Mouse (Mus musculus) MEL (cell line): ENCODE data around the gene Kcnc3. TPM values are rescaled to one million over a fixed set of nuclear protein-coding genes. Genes with fewer than 3 reads are reported as not detected.
A peak's percentile ranks its signal among the peaks of the same experiment; 100 is the strongest.

Source experiments
- DNase-seq: peaks from one replicate; pipeline ENCODE4 v3.0.0; 2011; ENCODE audit warnings: low read depth, low spot score
- H3K27ac ChIP-seq: 2 replicates; pipeline ENCODE4 v1.5.1; 2012; ENCODE audit warnings: low read depth, mild to moderate bottlenecking, control low read depth, low read length, moderate library complexity; ENCODE audit not compliant: control insufficient read depth
- H3K27me3 ChIP-seq, 2 experiments: fragments of 150-350 bp in 1 of 2; sonication (generic) in 1 of 2; 2 replicates each; pipeline ENCODE4 v1.6.1; 2012; ENCODE audit warnings: low read length in 2 of 2, mild to moderate bottlenecking in 2 of 2, improper control_type of control experiment in 1 of 2, moderate library complexity in 1 of 2; ENCODE audit not compliant: insufficient read depth in 2 of 2, control insufficient read depth in 1 of 2
- H3K36me3 ChIP-seq, 2 experiments: 2 replicates each; pipeline ENCODE4 v1.6.1; 2012 to 2014; ENCODE audit warnings: low read length in 2 of 2, improper control_type of control experiment in 1 of 2, inconsistent platforms in 1 of 2, mild to moderate bottlenecking in 1 of 2; ENCODE audit not compliant: insufficient read depth in 2 of 2, control insufficient read depth in 1 of 2
- H3K4me1 ChIP-seq, 2 experiments: fragments of 150-350 bp in 1 of 2; sonication (generic) in 1 of 2; 2 replicates each; pipeline ENCODE4 v1.6.1; 2012; ENCODE audit warnings: low read length in 2 of 2, improper control_type of control experiment in 1 of 2, mild to moderate bottlenecking in 1 of 2; ENCODE audit not compliant: insufficient read depth in 2 of 2, control insufficient read depth in 1 of 2
- H3K4me3 ChIP-seq, 2 experiments: fragments of 150-350 bp in 1 of 2; sonication (generic) in 1 of 2; 2 replicates each; pipeline ENCODE4 v1.5.1; 2012; ENCODE audit warnings: low read depth in 2 of 2, low read length in 2 of 2, mild to moderate bottlenecking in 2 of 2, moderate library complexity in 2 of 2, control low read depth in 1 of 2, improper control_type of control experiment in 1 of 2; ENCODE audit not compliant: control insufficient read depth in 1 of 2, insufficient read depth in 1 of 2
- H3K79me2 ChIP-seq: 2 replicates; pipeline ENCODE4 v1.6.1; 2012; ENCODE audit warnings: mild to moderate bottlenecking, low read length, moderate library complexity; ENCODE audit not compliant: control insufficient read depth, poor library complexity, insufficient read depth
- H3K9ac ChIP-seq: 2 replicates; pipeline ENCODE4 v1.6.1; 2012; ENCODE audit warnings: low read depth, mild to moderate bottlenecking, control low read depth, low read length, moderate library complexity; ENCODE audit not compliant: control insufficient read depth, poor library complexity, severe bottlenecking
- H3K9me3 ChIP-seq: fragments of 150-350 bp; sonication (generic); replicated peaks from 2 replicates; pipeline ENCODE4 v1.6.1; 2012; ENCODE audit warnings: mild to moderate bottlenecking, low read length, improper control_type of control experiment, moderate library complexity; ENCODE audit not compliant: insufficient read depth
- CHD1 ChIP-seq: IDR thresholded peaks from 2 replicates; pipeline ENCODE4 v1.6.1; 2012; ENCODE audit warnings: low read depth, mild to moderate bottlenecking, inconsistent platforms, low read length, improper control_type of control experiment
- CTCF ChIP-seq, 3 experiments: IDR thresholded peaks in 2 of 3; conservative IDR thresholded peaks in 1 of 3; 2 replicates each; pipeline ENCODE4 v1.5.1; 2011 to 2012; ENCODE audit warnings: low read length in 3 of 3, low read depth in 2 of 3, mild to moderate bottlenecking in 2 of 3, improper control_type of control experiment in 1 of 3, inconsistent platforms in 1 of 3, mixed read lengths in 1 of 3, moderate library complexity in 1 of 3; ENCODE audit not compliant: control insufficient read depth in 1 of 3, insufficient read depth in 1 of 3, poor library complexity in 1 of 3, severe bottlenecking in 1 of 3
- E2F4 ChIP-seq: IDR thresholded peaks from 2 replicates; pipeline ENCODE4 v1.6.1; 2011; ENCODE audit warnings: low read depth, low read length, improper control_type of control experiment, borderline replicate concordance
- ELF1 ChIP-seq: IDR thresholded peaks from 2 replicates; pipeline ENCODE4 v1.6.1; 2014; ENCODE audit warnings: low read depth, mild to moderate bottlenecking, inconsistent platforms, low read length, improper control_type of control experiment, moderate library complexity
- EP300 ChIP-seq, 2 experiments: IDR thresholded peaks; 2 replicates each; pipeline ENCODE4 v1.6.1; 2011; ENCODE audit warnings: improper control_type of control experiment in 2 of 2, low read length in 2 of 2, low read depth in 1 of 2, mild to moderate bottlenecking in 1 of 2
- ETS1 ChIP-seq: IDR thresholded peaks from 2 replicates; pipeline ENCODE4 v1.6.1; 2012; ENCODE audit warnings: low read depth, mild to moderate bottlenecking, inconsistent platforms, low read length, improper control_type of control experiment, moderate library complexity
- GABPA ChIP-seq: IDR thresholded peaks from 2 replicates; pipeline ENCODE4 v1.6.1; 2012; ENCODE audit warnings: low read depth, mild to moderate bottlenecking, inconsistent platforms, low read length, improper control_type of control experiment, moderate library complexity
- HCFC1 ChIP-seq: IDR thresholded peaks from 2 replicates; pipeline ENCODE4 v1.6.1; 2012; ENCODE audit warnings: low read depth, mild to moderate bottlenecking, inconsistent platforms, low read length, improper control_type of control experiment, moderate library complexity
- MAFK ChIP-seq: IDR thresholded peaks from 2 replicates; pipeline ENCODE4 v1.6.1; 2011; ENCODE audit warnings: low read depth, mild to moderate bottlenecking, low read length, improper control_type of control experiment, borderline replicate concordance
- MAZ ChIP-seq: IDR thresholded peaks from 2 replicates; pipeline ENCODE4 v1.6.1; 2012; ENCODE audit warnings: low read depth, mild to moderate bottlenecking, inconsistent platforms, low read length, improper control_type of control experiment
- MEF2A ChIP-seq: IDR thresholded peaks from 2 replicates; pipeline ENCODE4 v1.6.1; 2014; ENCODE audit warnings: low read depth, mild to moderate bottlenecking, inconsistent platforms, low read length, improper control_type of control experiment; ENCODE audit not compliant: poor library complexity, insufficient replicate concordance, severe bottlenecking; ENCODE audit errors: extremely low read depth
- MXI1 ChIP-seq: IDR thresholded peaks from 2 replicates; pipeline ENCODE4 v1.6.1; 2011; ENCODE audit warnings: mild to moderate bottlenecking, low read depth, low read length, improper control_type of control experiment
- MYC ChIP-seq: IDR thresholded peaks from 2 replicates; pipeline ENCODE4 v1.6.1; 2011; ENCODE audit warnings: low read depth, mild to moderate bottlenecking, low read length, improper control_type of control experiment, moderate library complexity
- NRF1 ChIP-seq: IDR thresholded peaks from 2 replicates; pipeline ENCODE4 v1.6.1; 2014; ENCODE audit warnings: low read depth, mild to moderate bottlenecking, inconsistent platforms, low read length, improper control_type of control experiment, moderate library complexity; ENCODE audit not compliant: poor library complexity, insufficient read depth, severe bottlenecking
- POLR2A ChIP-seq, 2 experiments: IDR thresholded peaks; 2 replicates each; pipeline ENCODE4 v1.6.1; 2011 to 2012; ENCODE audit warnings: low read length in 2 of 2, mild to moderate bottlenecking in 2 of 2, control low read depth in 1 of 2, improper control_type of control experiment in 1 of 2, low read depth in 1 of 2, moderate library complexity in 1 of 2; ENCODE audit not compliant: control insufficient read depth in 1 of 2, insufficient read depth in 1 of 2, poor library complexity in 1 of 2
- POLR2AphosphoS2 ChIP-seq: IDR thresholded peaks from 2 replicates; pipeline ENCODE4 v1.6.1; 2011; ENCODE audit warnings: low read length, improper control_type of control experiment
- RAD21 ChIP-seq: IDR thresholded peaks from 2 replicates; pipeline ENCODE4 v1.6.1; 2011; ENCODE audit warnings: mild to moderate bottlenecking, low read depth, low read length, improper control_type of control experiment
- SIN3A ChIP-seq: IDR thresholded peaks from 2 replicates; pipeline ENCODE4 v1.6.1; 2012; ENCODE audit warnings: low read length, improper control_type of control experiment, inconsistent platforms
- SMC3 ChIP-seq: IDR thresholded peaks from 2 replicates; pipeline ENCODE4 v1.6.1; 2011; ENCODE audit warnings: low read depth, low read length, improper control_type of control experiment
- TAL1 ChIP-seq: IDR thresholded peaks from 2 replicates; pipeline ENCODE4 v1.6.1; 2012; ENCODE audit warnings: mild to moderate bottlenecking, inconsistent platforms, low read length, moderate library complexity, mixed read lengths
- TBP ChIP-seq: IDR thresholded peaks from 2 replicates; pipeline ENCODE4 v1.8.0; 2011; ENCODE audit warnings: low read depth, low read length, improper control_type of control experiment
- TCF12 ChIP-seq: IDR thresholded peaks from 2 replicates; pipeline ENCODE4 v1.6.1; 2014; ENCODE audit warnings: low read depth, mild to moderate bottlenecking, inconsistent platforms, low read length, improper control_type of control experiment, moderate library complexity
- USF1 ChIP-seq: IDR thresholded peaks from 2 replicates; pipeline ENCODE4 v1.6.1; 2014; ENCODE audit warnings: low read depth, mild to moderate bottlenecking, inconsistent platforms, low read length, improper control_type of control experiment, moderate library complexity
- ZC3H11A ChIP-seq: IDR thresholded peaks from 2 replicates; pipeline ENCODE4 v1.6.1; 2012; ENCODE audit warnings: low read depth, mild to moderate bottlenecking, inconsistent platforms, low read length, improper control_type of control experiment
- ZMIZ1 ChIP-seq: IDR thresholded peaks from 2 replicates; pipeline ENCODE4 v1.6.1; 2012; ENCODE audit warnings: low read depth, mild to moderate bottlenecking, inconsistent platforms, low read length, improper control_type of control experiment, moderate library complexity
- polyA plus RNA-seq, 2 experiments: library from polyadenylated mRNA; stranded (reverse) in 1 of 2; unstranded in 1 of 2; fragments of >175 nt in 1 of 2; fragments of >200 nt in 1 of 2; gene quantifications; 2 replicates each; pipeline versions ENCODE4 v1.2.1 to v1.2.4; 2012; ENCODE audit warnings: low replicate concordance in 2 of 2, low read depth in 1 of 2; ENCODE audit not compliant: insufficient read length in 2 of 2, insufficient read depth in 1 of 2, missing spikeins in 1 of 2
- total RNA-seq: library from RNA; depleted of rRNA; stranded (reverse); fragments of 300-350 nt; gene quantifications from 2 replicates; pipeline ENCODE4 v1.2.3, GENCODE M21; 2012

Kcnc3 gene
- total and polyA plus RNA-seq, 3 experiments: not detected

- Histone ChIP-seq H3K36me3 (no peaks in the 10 kb centered on the region; a peak in 2 of 4 replicates), H3K79me2 (peaks cover 32% of the 10 kb centered on the region), H3K27ac (peak within 1 kb of the TSS; percentile 94), H3K4me3 (peak within 1 kb of the TSS; percentile 71 to 78), H3K4me1 (peaks cover 0 to 17% of the 10 kb centered on the region in 2 experiments; a peak in 3 of 4 replicates), H3K9me3 (no peaks in the 10 kb centered on the region), H3K27me3 (no peaks in the 10 kb centered on the region), H3K9ac (peak within 1 kb of the TSS; percentile 94)
- DNase-seq: peak; percentile 99
- TF ChIP-seq ZC3H11A (peak; percentile 31; the same call in 1 of the 2 replicates), TAL1 (no peak), MYC (peak; percentile 28; the same call in 1 of the 2 replicates), POLR2AphosphoS2 (peak; percentile 93), TBP (peak; percentile 8; the same call in 1 of the 2 replicates), TCF12 (peak; percentile 8; the same call in 1 of the 2 replicates), ELF1 (peak; percentile 74), POLR2A (IDR thresholded peaks at IDR 0.05; ENCODE audit: control insufficient read depth in 1 of 2, insufficient read depth in 1 of 2, low read depth in 1 of 2, low read length in 2 of 2, poor library complexity in 1 of 2) (peak; percentile 67 to 85), NRF1 (peak; percentile 86), MXI1 (peak; percentile 62), MAZ (peak; percentile 80; the same call in 1 of the 2 replicates), MAFK (no peak), ETS1 (0 out of 2 replicates have a peak, but pooled peaks have one; percentile 22), USF1 (peak; percentile 26; the same call in 1 of the 2 replicates), E2F4 (peak; percentile 92; the same call in 1 of the 2 replicates), MEF2A (no peak), SIN3A (peak; percentile 60; the same call in 1 of the 2 replicates), HCFC1 (peak; percentile 82), RAD21 (peak; percentile 64), CHD1 (no peak), CTCF (IDR thresholded peaks at IDR 0.05 in 2 of 3, conservative IDR thresholded peaks at IDR 0.05 in 1 of 3; ENCODE audit: control insufficient read depth in 1 of 3, insufficient read depth in 1 of 3, low read depth in 2 of 3, low read length in 3 of 3, poor library complexity in 1 of 3, severe bottlenecking in 1 of 3) (peak; percentile 71 to 85 (median 82)), ZMIZ1 (0 out of 2 replicates have a peak, but pooled peaks have one; percentile 25), GABPA (no peak), SMC3 (peak; percentile 56), EP300 (IDR thresholded peaks at IDR 0.05; ENCODE audit: low read depth in 1 of 2, low read length in 2 of 2) (no peak)
These were observed 41.9 kb upstream of the Kcnc3 start, which contains the start of gene Pold1 for GRCm38 (mm10) chr7:44548497-44549087. Gene Pold1, minus strand, starts transcription at chr7:44548849.
